Mouse (Mus musculus) left cerebral cortex, postnatal 14 days (tissue): ENCODE results near the gene Mettl14. TPM values are rescaled to one million over a fixed set of nuclear protein-coding genes. Genes with fewer than 3 reads are reported as not detected.
"Not testable (repeated sequence)": the region's sequence is repeated elsewhere in the genome, so short reads cannot be mapped to it uniquely, and the experiment has no call there.

Experiments
- DNase-seq, 2 experiments: peaks; one replicate each; pipeline ENCODE4 v3.0.0; 2021 to 2022; ENCODE audit warnings: low spot score in 2 of 2, mixed read lengths in 1 of 2
- intact Hi-C: fragments of 180-260 bp; cut with DNase I; formaldehyde crosslinking; loops from one replicate; pipeline ENCODE4 v1.15.1; 2025
- long read RNA-seq, 2 experiments: library from polyadenylated mRNA; stranded (forward); transcript quantifications; one replicate each; pipeline ENCODE4 v2.0.0; 2021
- total RNA-seq, 2 experiments: library from RNA; stranded (reverse); gene quantifications; 2 replicates each; pipeline ENCODE4 v1.2.3; 2021

Gene Mettl14
- total RNA-seq: 10 to 100 TPM in 1 of 2 experiments, 1 to 10 TPM in 1; 10.0 to 12.2 TPM
- long read RNA-seq, experiment 1, transcript Mettl14-201 (11 exons, 2,741 nt): major isoform, 8 of 9 reads
- long read RNA-seq, experiment 1, partial matches to known transcripts: 1 of 9 reads
- long read RNA-seq, experiment 1, other reads (novel, unspliced or antisense): 0 of 9 reads
- long read RNA-seq, experiment 2, partial matches to known transcripts: 0 of 3 reads
- long read RNA-seq, experiment 2, other reads (novel, unspliced or antisense): 3 of 3 reads

GRCm38 (mm10) chr3:123385486-123386156 lies at the start of gene Mettl14:
Gene Mettl14 (minus strand): TSS chr3:123386108.
- peak; percentile 97 for DNase-seq
- intact Hi-C loops: loop anchor here (5.0 kb wide), 1 partner anchor 122 kb away; no protein-coding TSS in a partner anchor

GRCm38 (mm10) chr3:123433362-123433761 lies 47.5 kb upstream of the Mettl14 start:
- no peak for DNase-seq
- intact Hi-C loops: no loop called here

- no peak for DNase-seq
- intact Hi-C loops: no loop called here
These were observed 46.2 kb upstream of the Mettl14 start for GRCm38 (mm10) chr3:123431951-123432674.

- no peak for DNase-seq
- intact Hi-C loops: no loop called here
These were observed 43.9 kb upstream of the Mettl14 start for GRCm38 (mm10) chr3:123429597-123430458.

DNA sequence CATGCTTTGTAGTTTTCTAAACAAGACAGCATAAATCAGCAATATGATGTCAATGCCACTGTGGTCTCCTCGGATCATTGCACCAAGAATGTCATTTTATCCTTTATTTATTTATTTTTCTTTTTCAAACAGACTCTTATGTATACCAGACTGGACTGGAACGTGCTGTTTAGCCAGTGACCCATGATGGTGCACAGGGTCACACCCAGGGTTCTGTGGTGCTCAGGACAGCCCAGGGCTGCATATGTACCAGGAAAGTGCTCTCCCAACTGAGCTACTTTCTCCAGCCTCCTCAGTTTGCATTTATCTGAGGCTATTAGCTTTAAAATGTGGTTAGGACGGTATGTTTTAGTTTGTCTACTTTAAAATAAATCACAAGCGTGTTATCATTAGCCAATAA lies 42.1 kb upstream of the Mettl14 start:
- intact Hi-C loops: no loop called here
- DNase-seq: no peak

- intact Hi-C loops: no loop called here
- peak in 1 of 2 experiments; percentile 64 for DNase-seq
These were observed 39.7 kb upstream of the Mettl14 start for GRCm38 (mm10) chr3:123425647-123426046.

DNA sequence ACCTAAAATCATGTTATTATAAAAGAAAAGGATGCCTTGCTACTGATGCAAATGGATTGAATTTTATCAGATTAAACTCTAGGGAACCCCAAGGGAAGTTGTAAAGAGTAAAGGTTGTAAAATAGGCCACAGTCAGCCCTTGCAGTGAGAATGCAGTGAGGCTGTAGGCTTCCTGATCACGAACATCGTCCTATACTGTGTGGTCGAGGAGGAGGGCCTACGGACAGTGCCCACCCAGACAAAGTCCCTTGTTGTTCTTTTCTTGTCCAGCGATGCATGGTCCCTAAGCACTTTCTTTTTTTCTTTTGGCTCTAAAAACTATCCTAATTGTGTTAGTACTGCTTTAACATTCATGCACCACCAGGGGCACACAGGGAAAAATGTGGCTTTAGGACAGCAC lies 27.3 kb upstream of the Mettl14 start:
- intact Hi-C loops: no loop called here
- no peak for DNase-seq

- DNase-seq: no peak
These were observed 26.1 kb upstream of the Mettl14 start for GRCm38 (mm10) chr3:123411821-123412578.

DNA sequence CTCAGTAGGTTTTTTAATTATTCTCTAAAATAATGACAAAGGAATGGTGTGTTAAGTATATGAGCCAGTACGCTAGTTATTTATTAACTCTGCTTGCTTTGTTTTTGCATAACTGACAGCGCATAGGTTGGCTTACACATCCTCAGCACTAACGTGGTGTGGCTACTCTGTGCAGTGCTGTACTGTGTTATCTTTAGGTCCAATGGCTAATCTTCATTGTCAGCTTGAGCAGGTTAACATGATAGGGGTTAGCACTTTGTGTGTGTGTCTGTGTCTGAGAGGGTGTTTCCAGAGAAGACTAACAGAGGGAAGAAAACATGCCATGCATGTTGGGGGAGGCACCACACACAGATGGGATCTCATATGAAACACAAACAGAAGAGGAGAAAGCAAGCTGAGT lies 19.0 kb upstream of the Mettl14 start:
- no peak for DNase-seq
- intact Hi-C loops: no loop called here

More at GRCm38 (mm10) chr3:123411821-123412578, 26.1 kb upstream of the Mettl14 start:
- intact Hi-C loops: no loop called here

- DNase-seq: no peak
- intact Hi-C loops: no loop called here
These were observed 11.9 kb upstream of the Mettl14 start for GRCm38 (mm10) chr3:123397562-123398481.

GRCm38 (mm10) chr3:123395611-123396010 lies 9.7 kb upstream of the Mettl14 start:
- intact Hi-C loops: no loop called here
- DNase-seq: no peak

DNA sequence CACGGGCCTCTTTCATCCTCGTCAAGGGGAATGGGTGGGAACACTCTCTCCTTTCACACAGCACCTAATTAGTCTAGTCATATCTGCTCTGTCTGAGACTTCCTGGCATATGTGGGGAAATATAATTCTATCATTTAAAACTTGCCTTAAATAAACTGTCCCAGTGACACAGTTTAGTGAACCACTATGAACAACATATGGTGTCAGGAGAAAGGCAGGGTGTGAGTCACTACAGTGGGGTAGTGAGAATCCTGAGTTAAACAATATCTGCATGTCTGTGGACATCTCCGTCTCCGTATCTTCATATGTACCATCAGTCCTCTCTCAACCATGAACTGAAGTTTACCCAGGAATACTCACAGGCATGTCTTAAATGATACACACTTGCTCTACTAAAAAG lies 5.3 kb upstream of the Mettl14 start:
- intact Hi-C loops: loop anchor here (5.0 kb wide), 1 partner anchor 51 kb away; no protein-coding TSS in a partner anchor

GRCm38 (mm10) chr3:123386157-123386780 lies 361 bp upstream of the Mettl14 start:
- intact Hi-C loops: loop anchor here (5.0 kb wide), 1 partner anchor 121 kb away; no protein-coding TSS in a partner anchor
- DNase-seq: not testable (repeated sequence)

More for the DNA sequence above, 5.3 kb upstream of the Mettl14 start:
- DNase-seq: no peak

- intact Hi-C loops: loop anchor here (5.0 kb wide), 1 partner anchor 122 kb away; no protein-coding TSS in a partner anchor
- no peak for DNase-seq
These were observed 806 bp downstream of the Mettl14 start for GRCm38 (mm10) chr3:123385118-123385485.

- intact Hi-C loops: no loop called here
These were observed 1.5 kb downstream of the Mettl14 start for GRCm38 (mm10) chr3:123384435-123384834.

GRCm38 (mm10) chr3:123376562-123376961 lies 9.3 kb downstream of the Mettl14 start:
- DNase-seq: no peak
- intact Hi-C loops: no loop called here

More at GRCm38 (mm10) chr3:123384435-123384834, 1.5 kb downstream of the Mettl14 start:
- DNase-seq: no peak
